Mouse (Mus musculus) ES-Bruce4 (cell line): ENCODE measurements around the gene Selenoi.

Experiments
- CTCF ChIP-seq: IDR thresholded peaks from one replicate; pipeline ENCODE4 v1.8.1; 2011; ENCODE audit warnings: low read depth, low read length
- EP300 ChIP-seq: IDR thresholded peaks from 2 replicates; pipeline ENCODE4 v1.6.1; 2011; ENCODE audit warnings: low read depth, low read length; ENCODE audit not compliant: insufficient read depth

DNA sequence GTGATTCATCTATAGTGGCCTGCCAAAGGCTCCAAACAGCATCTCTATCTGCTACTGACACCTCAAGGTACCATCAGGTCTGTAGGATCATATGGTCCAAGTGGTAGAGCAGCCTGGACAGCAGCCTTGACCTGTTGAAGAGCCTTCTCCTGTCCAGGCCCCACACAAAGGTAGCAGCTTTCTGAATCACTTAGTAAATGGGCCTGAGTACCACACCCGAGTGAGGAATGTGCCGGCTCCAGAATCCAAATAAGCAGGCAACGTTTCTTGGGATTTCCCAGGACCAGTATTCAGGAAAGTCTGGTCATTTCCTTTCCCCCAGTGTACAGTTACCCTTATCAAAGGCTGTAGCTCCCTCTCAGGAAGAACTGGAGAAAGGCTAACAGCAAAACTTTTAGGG lies 46.6 kb downstream of the Selenoi start:
- TF ChIP-seq EP300, result no peak
- no peak for TF ChIP-seq CTCF
